Mouse (Mus musculus): Measurements from ENCODE around the gene Reps2. TPM values are rescaled to one million over a fixed set of nuclear protein-coding genes. Genes with fewer than 3 reads are reported as not detected.

The Reps2 gene
- total and polyA plus RNA-seq, 3 experiments: 0.06 TPM; not detected in 2

GRCm38 (mm10) chrX:162652445-162652844 lies 9.0 kb upstream of the Reps2 start:
- Histone ChIP-seq H3K9ac (ENCODE audit: insufficient read depth, low read depth) (no peak overlapping the region), H3K4me3 (replicated peaks in 1 of 3; ENCODE audit: low read depth in 2 of 3, low read length in 2 of 3, poor library complexity in 1 of 3) (no peak overlapping the region), H3K27me3 (replicated peaks) (no peaks in the 10 kb centered on the region), H3K36me3 (replicated peaks in 1 of 2; ENCODE audit: control insufficient read depth in 1 of 2, insufficient read depth in 1 of 2, low read length in 1 of 2) (no peaks in the 10 kb centered on the region), H3K4me1 (ENCODE audit: control insufficient read depth in 1 of 2, insufficient read depth in 2 of 2) (no peaks in the 10 kb centered on the region), H3K4me2 (ENCODE audit: insufficient read depth, low read depth, poor library complexity, severe bottlenecking) (no peak overlapping the region), H3K27ac (ENCODE audit: insufficient read depth, low read depth) (no peak overlapping the region), H3K9me3 (replicated peaks; ENCODE audit: low read length) (no peaks in the 10 kb centered on the region), H3K79me2 (replicated peaks; ENCODE audit: control insufficient read depth, extremely low read depth, insufficient read depth, poor library complexity, severe bottlenecking) (no peaks in the 10 kb centered on the region)
- in situ Hi-C loops (cut with MboI; ENCODE audit: low pct_ligation_motif_present, low pct_unique_long_range_greater_than_20kb, low sequenced_read_pairs) (no loop called here), dilution Hi-C loops (cut with MboI; ENCODE audit: extremely low pct_ligation_motif_present, extremely low pct_unique_long_range_greater_than_20kb, low sequenced_read_pairs) (no loop called here)
- DNase-seq (ENCODE audit: extremely low read depth): no peak
- no peak for TF ChIP-seq EP300 (IDR thresholded peaks at IDR 0.05; ENCODE audit: low read length)
- TF ChIP-seq ZKSCAN1 (IDR thresholded peaks at IDR 0.05; ENCODE audit: borderline replicate concordance, low read depth, low read length): no peak
- no peak for TF ChIP-seq ZC3H11A (IDR thresholded peaks at IDR 0.05; ENCODE audit: low read depth, low read length)
- TF ChIP-seq E2F4 (IDR thresholded peaks at IDR 0.05; ENCODE audit: insufficient replicate concordance, low read depth, low read length): no peak
- no peak for TF ChIP-seq IRF4 (IDR thresholded peaks at IDR 0.05; ENCODE audit: low read depth, low read length)
- no peak for TF ChIP-seq GABPA (IDR thresholded peaks at IDR 0.05; ENCODE audit: insufficient replicate concordance, low read depth, low read length)
- no peak for TF ChIP-seq ZNF384 (IDR thresholded peaks at IDR 0.05; ENCODE audit: low read depth, low read length)
- no peak for TF ChIP-seq TBP (conservative IDR thresholded peaks at IDR 0.05; ENCODE audit: low read depth, low read length)
- no peak for TF ChIP-seq TCF12 (IDR thresholded peaks at IDR 0.05; ENCODE audit: low read depth, low read length)
- TF ChIP-seq USF1 (IDR thresholded peaks at IDR 0.05; ENCODE audit: low read depth, low read length): no peak
- TF ChIP-seq MEF2A (IDR thresholded peaks at IDR 0.05; ENCODE audit: borderline replicate concordance, low read depth, low read length): no peak
- TF ChIP-seq HCFC1 (IDR thresholded peaks at IDR 0.05; ENCODE audit: low read depth, low read length): no peak
- no peak for TF ChIP-seq USF2 (conservative IDR thresholded peaks at IDR 0.05; ENCODE audit: low read depth, low read length)
- no peak for TF ChIP-seq PAX5 (IDR thresholded peaks at IDR 0.05; ENCODE audit: low read length)

DNA sequence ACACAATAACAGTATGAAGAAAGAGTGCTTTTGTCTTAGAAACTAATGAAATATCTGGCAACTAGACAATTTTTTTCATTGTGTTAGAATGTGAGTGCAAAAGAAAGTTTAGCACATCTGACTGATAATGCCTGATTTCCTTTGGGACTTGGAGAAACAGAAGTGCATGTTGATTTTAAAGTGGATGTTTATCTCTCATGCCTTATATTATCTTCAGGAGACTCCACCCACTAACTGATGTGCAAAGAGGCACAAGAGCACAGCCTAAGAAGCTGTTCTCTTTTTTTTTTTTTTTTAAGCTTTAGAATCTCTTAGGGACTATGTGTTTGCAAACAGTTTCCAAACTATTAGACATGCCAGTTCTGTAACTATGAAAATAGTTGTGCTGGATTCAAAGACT lies 7.7 kb upstream of the Reps2 start:
- Histone ChIP-seq H3K4me1 (ENCODE audit: control insufficient read depth in 1 of 2, insufficient read depth in 2 of 2) (no peaks in the 10 kb centered on the region), H3K9me3 (replicated peaks; ENCODE audit: low read length) (no peaks in the 10 kb centered on the region), H3K4me2 (ENCODE audit: insufficient read depth, low read depth, poor library complexity, severe bottlenecking) (no peak overlapping the region), H3K4me3 (replicated peaks in 1 of 3; ENCODE audit: low read depth in 2 of 3, low read length in 2 of 3, poor library complexity in 1 of 3) (no peak overlapping the region), H3K27ac (ENCODE audit: insufficient read depth, low read depth) (no peak overlapping the region), H3K9ac (ENCODE audit: insufficient read depth, low read depth) (no peak overlapping the region), H3K27me3 (replicated peaks) (no peaks in the 10 kb centered on the region), H3K36me3 (replicated peaks in 1 of 2; ENCODE audit: control insufficient read depth in 1 of 2, insufficient read depth in 1 of 2, low read length in 1 of 2) (no peaks in the 10 kb centered on the region), H3K79me2 (replicated peaks; ENCODE audit: control insufficient read depth, extremely low read depth, insufficient read depth, poor library complexity, severe bottlenecking) (no peaks in the 10 kb centered on the region)
- in situ Hi-C loops (cut with MboI; ENCODE audit: low pct_ligation_motif_present, low pct_unique_long_range_greater_than_20kb, low sequenced_read_pairs): no loop called here
- TF ChIP-seq HCFC1 (IDR thresholded peaks at IDR 0.05; ENCODE audit: low read depth, low read length): no peak
- TF ChIP-seq EP300 (IDR thresholded peaks at IDR 0.05; ENCODE audit: low read length): no peak
- no peak for TF ChIP-seq UBTF (IDR thresholded peaks at IDR 0.05; ENCODE audit: low read depth, low read length)
- dilution Hi-C loops (cut with MboI; ENCODE audit: extremely low pct_ligation_motif_present, extremely low pct_unique_long_range_greater_than_20kb, low sequenced_read_pairs): no loop called here
- no peak for DNase-seq (ENCODE audit: extremely low read depth)
